Mouse (Mus musculus) forebrain, embryonic 14.5 days (tissue): Measurements from ENCODE around the gene 4931428F04Rik. TPM values are rescaled to one million over a fixed set of nuclear protein-coding genes. Genes with fewer than 3 reads are reported as not detected.

Experiments
- ATAC-seq: fragments of 200-750 bp; cut with Nextera tagmentation; 2 replicates; pipeline ENCODE4 v1.8.0; 2017; ENCODE audit warnings: mild to moderate bottlenecking, moderate library complexity
- DNase-seq: peaks from one replicate; pipeline ENCODE4 v3.0.0-alpha.2; 2015; ENCODE audit warnings: low spot score
- H3K27ac ChIP-seq: fragments of 300-500 bp; sonication (generic); 2 replicates; pipeline ENCODE4 v1.5.1; 2014; ENCODE audit warnings: low read depth, mild to moderate bottlenecking, control low read depth, low read length, moderate library complexity
- H3K27me3 ChIP-seq: fragments of 300-500 bp; sonication (generic); replicated peaks from 2 replicates; pipeline ENCODE4 v1.6.1; 2014; ENCODE audit warnings: low read length, control low read depth, mixed read lengths; ENCODE audit not compliant: control insufficient read depth, insufficient read depth
- H3K36me3 ChIP-seq: fragments of 300-500 bp; sonication (generic); 2 replicates; pipeline ENCODE4 v1.6.1; 2014; ENCODE audit warnings: low read length, control low read depth; ENCODE audit not compliant: control insufficient read depth, insufficient read depth
- H3K4me1 ChIP-seq: fragments of 300-500 bp; sonication (generic); 2 replicates; pipeline ENCODE4 v1.6.1; 2014; ENCODE audit warnings: antibody characterized with exemption, low read length, control low read depth; ENCODE audit not compliant: control insufficient read depth, insufficient read depth
- H3K4me2 ChIP-seq: fragments of 300-500 bp; sonication (generic); 2 replicates; pipeline ENCODE4 v1.6.1; 2014; ENCODE audit warnings: mild to moderate bottlenecking, control low read depth, low read length
- H3K4me3 ChIP-seq: fragments of 300-500 bp; sonication (generic); 2 replicates; pipeline ENCODE4 v1.5.1; 2014; ENCODE audit warnings: low read depth, low read length, control low read depth
- H3K9ac ChIP-seq: fragments of 300-500 bp; sonication (generic); 2 replicates; pipeline ENCODE4 v1.6.1; 2014; ENCODE audit warnings: mild to moderate bottlenecking, low read length, control low read depth, moderate library complexity
- H3K9me3 ChIP-seq: fragments of 300-500 bp; sonication (generic); replicated peaks from 2 replicates; pipeline ENCODE4 v1.6.1; 2016; ENCODE audit warnings: low read length, control low read depth, mixed read lengths; ENCODE audit not compliant: control insufficient read depth
- WGBS: fragments of 180-500 bp; shearing (Covaris S2); extraction: QIAGEN DNeasy Blood & Tissue Kit; methylation state at CpG from one replicate; pipeline ENCODE4 v1.1.7; 2014; 5-methylcytosine and 5-hydroxymethylcytosine counted together
- polyA plus RNA-seq: library from polyadenylated mRNA; unstranded; fragments of >200 nt; fragmentation: Nextera tagmentation; extraction: Ambion mirVana; gene quantifications from 2 replicates; pipeline ENCODE4 v1.2.1, GENCODE M21; 2014

Gene 4931428F04Rik
- polyA plus RNA-seq, 1 experiment from 2014 or later = 67.9 TPM

DNA sequence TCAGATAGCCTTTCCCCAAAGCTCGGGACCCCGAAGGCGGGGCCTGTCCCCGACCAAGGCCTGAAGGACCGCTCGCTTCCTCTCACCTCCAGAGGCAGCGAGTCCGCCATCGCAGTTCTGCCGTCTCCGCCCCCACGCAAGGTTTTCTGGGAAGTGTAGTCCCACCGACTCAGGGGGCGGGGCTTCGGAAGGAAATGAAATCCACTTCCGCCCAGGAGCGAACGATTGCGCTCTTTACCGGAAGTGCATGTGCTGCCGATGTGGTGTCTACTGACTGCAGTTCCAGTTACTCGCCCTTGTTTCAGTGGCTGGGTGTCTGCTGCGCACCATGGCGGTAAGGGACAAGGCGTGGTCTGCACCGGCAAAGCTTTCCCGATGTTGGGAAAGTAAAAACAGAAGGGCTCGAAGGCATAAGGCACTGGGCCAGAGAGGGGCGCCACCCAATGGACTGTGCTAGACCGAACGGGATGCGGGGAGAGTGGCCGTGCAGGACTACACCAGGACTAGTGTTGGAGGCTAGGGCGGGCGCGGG is 36.5 kb upstream of the 4931428F04Rik start, which contains the start of the genes Lrrc29 and Tmem208:
Gene Lrrc29, minus strand, starts transcription at position 138 of the 532 bp plus-strand sequence.
Gene Tmem208, plus strand, starts transcription at position 214 of the 532 bp plus-strand sequence.
- peak within 1 kb of the TSS; percentile 73 for H3K9ac ChIP-seq
- ATAC-seq (peak; percentile 94), DNase-seq (peak; percentile 98)
- peaks cover 45% of the 10 kb centered on the region for H3K36me3 ChIP-seq
- H3K4me2 ChIP-seq = peak within 1 kb of the TSS; percentile 91
- H3K4me1 ChIP-seq = peaks cover 16% of the 10 kb centered on the region
- H3K9me3 ChIP-seq = no peaks in the 10 kb centered on the region
- H3K4me3 ChIP-seq = peak within 1 kb of the TSS; percentile 67
- no peaks in the 10 kb centered on the region for H3K27me3 ChIP-seq
- under 1% methylated on average over 36 of the region's 36 CpGs for WGBS
- H3K27ac ChIP-seq = peak within 1 kb of the TSS; percentile 70; the same call in 1 of the 2 replicates

DNA sequence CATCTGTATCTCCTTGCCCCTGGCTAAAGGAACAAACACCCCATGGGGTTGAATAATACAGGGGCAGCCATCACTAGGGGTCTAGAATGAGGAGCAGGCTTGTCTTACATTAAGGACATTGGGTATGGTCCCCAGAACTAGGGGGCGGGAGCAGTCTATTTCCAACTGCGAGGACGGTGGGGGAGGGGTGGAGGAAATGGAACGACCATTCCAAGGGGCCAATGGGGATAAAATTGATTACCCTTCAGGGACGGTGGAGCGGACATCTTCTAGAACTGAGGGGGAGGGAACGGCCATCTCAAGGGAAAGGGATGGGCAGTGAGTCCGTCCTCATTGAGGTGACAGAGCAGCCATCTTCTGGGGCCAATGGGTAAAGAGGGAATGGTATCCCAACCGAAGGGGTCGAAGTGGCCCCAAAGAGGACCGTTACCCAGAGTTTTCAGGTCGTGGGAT is 36.0 kb upstream of the 4931428F04Rik start:
- Histone ChIP-seq H3K27me3 (no peaks in the 10 kb centered on the region), H3K9ac (peak overlapping the region; percentile 73), H3K4me2 (peak overlapping the region; percentile 71), H3K27ac (peak overlapping the region; percentile 17; the same call in 1 of the 2 replicates), H3K9me3 (no peaks in the 10 kb centered on the region), H3K4me3 (peak overlapping the region; percentile 67), H3K36me3 (peaks cover 39% of the 10 kb centered on the region), H3K4me1 (peaks cover 16% of the 10 kb centered on the region)
- WGBS = 0% methylated on average over 12 of the region's 12 CpGs
- DNase-seq (peak; percentile 17), ATAC-seq (peak; percentile 38)

DNA sequence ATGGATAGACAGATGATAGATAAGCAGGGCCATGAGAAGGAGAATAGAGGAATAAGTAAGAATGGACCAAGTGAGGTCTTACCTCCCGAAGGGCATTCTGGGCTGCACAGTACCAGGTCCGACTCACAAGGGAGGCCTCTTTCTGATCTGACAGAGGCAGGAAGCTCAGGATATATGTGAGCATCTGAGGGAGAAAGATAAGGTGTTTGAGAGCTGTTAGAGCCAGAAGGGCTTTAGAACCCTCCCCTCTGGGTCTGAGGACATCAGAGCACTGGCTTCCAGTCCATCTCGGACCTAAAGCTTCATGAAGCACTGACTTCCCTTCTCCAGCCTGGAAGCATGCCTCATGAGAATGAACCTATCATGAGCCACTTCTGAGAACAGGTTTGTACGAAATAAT is 33.5 kb upstream of the 4931428F04Rik start:
- ATAC-seq (no peak), DNase-seq (no peak)

DNA sequence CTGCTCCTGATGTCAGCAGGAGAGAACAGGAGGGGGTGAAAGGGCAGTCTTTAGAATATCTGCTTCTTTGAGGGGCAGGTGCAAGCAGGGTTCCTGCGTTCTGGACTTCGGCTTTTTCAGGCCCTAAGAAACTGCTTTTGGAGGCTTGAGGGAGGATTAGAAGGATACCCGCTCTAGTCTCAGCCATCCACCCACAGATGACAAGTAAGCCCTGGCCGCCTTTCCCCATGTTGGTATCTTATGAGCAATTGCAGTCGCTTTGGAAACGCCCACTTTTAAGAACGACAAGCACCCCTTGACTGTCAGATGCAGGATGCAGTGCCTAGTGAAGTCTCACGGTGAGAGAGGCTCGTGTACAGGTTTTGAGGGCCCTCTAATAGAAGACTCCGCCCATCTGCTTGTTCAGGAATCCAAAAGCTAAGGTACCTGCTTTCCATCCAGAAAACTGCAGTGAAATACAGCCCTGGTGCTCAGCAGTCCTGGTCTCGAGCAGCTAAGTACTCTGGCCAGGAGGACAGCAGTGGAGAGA is 29.1 kb upstream of the 4931428F04Rik start:
- Histone ChIP-seq H3K36me3 (peaks cover 59% of the 10 kb centered on the region), H3K27me3 (no peaks in the 10 kb centered on the region), H3K4me2 (no peak overlapping the region), H3K4me1 (no peaks in the 10 kb centered on the region), H3K27ac (no peak overlapping the region), H3K4me3 (no peak overlapping the region), H3K9me3 (no peaks in the 10 kb centered on the region), H3K9ac (no peak overlapping the region)
- 85% methylated on average over 11 of the region's 11 CpGs for WGBS
- ATAC-seq = no peak
- DNase-seq = no peak

More for the DNA sequence above, 33.5 kb upstream of the 4931428F04Rik start:
- H3K9me3 ChIP-seq = no peaks in the 10 kb centered on the region
- H3K27me3 ChIP-seq = no peaks in the 10 kb centered on the region
- peaks cover 16% of the 10 kb centered on the region for H3K4me1 ChIP-seq
- no peak overlapping the region for H3K4me3 ChIP-seq
- no peak overlapping the region for H3K27ac ChIP-seq
- H3K4me2 ChIP-seq = no peak overlapping the region
- 92% methylated on average over 4 of the region's 4 CpGs for WGBS
- H3K36me3 ChIP-seq = peaks cover 28% of the 10 kb centered on the region
- no peak overlapping the region for H3K9ac ChIP-seq

DNA sequence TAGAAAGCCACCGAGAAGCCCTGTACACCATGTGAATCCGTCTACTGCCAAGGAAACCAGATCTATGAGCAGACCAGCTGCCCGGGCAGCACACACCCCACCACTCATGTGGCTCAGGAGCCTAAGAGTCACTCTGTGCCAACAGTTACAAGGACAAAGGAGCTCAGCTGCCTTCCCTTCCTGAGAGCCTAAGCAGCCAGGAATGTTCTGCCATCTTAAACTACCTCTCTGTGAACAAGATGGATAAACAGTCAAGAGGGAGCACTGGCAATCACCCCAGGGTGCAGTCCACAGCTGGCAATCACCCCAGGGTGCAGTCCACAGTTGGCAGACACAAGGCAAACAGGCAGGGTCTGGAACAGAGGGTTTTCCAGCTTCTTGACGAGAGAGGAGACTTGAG is 28.3 kb upstream of the 4931428F04Rik start:
- H3K36me3 ChIP-seq = peaks cover 62% of the 10 kb centered on the region
- no peak for ATAC-seq
- H3K4me3 ChIP-seq = no peak overlapping the region

DNA sequence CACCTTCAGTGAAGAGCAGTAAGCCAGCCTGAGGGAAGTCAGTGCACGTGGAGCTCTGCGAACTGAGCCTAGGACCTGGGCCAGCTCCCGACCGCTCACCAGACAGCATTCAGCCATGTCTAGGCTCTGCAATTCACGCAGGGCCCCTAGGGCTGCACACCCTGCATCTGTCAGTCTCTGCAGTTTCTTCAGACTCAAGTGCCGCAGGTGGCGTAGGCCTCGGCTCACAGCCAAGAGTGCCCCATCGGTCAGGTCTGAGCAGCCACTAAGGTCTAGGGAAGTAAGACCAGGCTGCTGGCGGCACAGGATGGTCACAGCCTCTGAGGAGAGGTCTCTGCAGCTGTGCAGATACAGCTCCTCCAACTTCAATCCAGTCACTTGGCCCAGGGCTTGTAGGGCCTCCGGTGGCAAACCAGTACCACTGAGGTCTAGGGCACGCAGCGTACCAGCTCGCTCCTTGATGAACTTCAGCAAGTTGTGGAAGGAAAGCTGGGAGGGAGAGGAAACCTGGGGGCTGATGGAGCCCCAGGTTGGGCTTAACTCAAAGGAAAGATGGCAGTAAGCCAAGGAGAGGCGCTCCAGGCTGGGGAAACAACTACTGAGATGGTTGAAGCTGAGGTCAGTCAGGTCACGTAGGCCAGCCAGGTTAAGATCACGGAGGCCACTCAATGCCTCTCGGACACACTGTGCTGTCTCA is 25.6 kb upstream of the 4931428F04Rik start:
- 89% methylated on average over 18 of the region's 18 CpGs for WGBS
- Histone ChIP-seq H3K4me2 (no peak overlapping the region), H3K4me3 (no peak overlapping the region), H3K27ac (no peak overlapping the region), H3K9ac (no peak overlapping the region), H3K27me3 (no peaks in the 10 kb centered on the region), H3K4me1 (no peaks in the 10 kb centered on the region), H3K36me3 (peaks cover 71% of the 10 kb centered on the region), H3K9me3 (no peaks in the 10 kb centered on the region)
- DNase-seq = no peak
- no peak for ATAC-seq

More for the DNA sequence above, 28.3 kb upstream of the 4931428F04Rik start:
- no peak for DNase-seq
- WGBS = 94% methylated on average over 4 of the region's 4 CpGs
- H3K4me2 ChIP-seq = no peak overlapping the region
- no peaks in the 10 kb centered on the region for H3K4me1 ChIP-seq
- no peaks in the 10 kb centered on the region for H3K9me3 ChIP-seq
- no peaks in the 10 kb centered on the region for H3K27me3 ChIP-seq
- H3K9ac ChIP-seq = no peak overlapping the region
- no peak overlapping the region for H3K27ac ChIP-seq

DNA sequence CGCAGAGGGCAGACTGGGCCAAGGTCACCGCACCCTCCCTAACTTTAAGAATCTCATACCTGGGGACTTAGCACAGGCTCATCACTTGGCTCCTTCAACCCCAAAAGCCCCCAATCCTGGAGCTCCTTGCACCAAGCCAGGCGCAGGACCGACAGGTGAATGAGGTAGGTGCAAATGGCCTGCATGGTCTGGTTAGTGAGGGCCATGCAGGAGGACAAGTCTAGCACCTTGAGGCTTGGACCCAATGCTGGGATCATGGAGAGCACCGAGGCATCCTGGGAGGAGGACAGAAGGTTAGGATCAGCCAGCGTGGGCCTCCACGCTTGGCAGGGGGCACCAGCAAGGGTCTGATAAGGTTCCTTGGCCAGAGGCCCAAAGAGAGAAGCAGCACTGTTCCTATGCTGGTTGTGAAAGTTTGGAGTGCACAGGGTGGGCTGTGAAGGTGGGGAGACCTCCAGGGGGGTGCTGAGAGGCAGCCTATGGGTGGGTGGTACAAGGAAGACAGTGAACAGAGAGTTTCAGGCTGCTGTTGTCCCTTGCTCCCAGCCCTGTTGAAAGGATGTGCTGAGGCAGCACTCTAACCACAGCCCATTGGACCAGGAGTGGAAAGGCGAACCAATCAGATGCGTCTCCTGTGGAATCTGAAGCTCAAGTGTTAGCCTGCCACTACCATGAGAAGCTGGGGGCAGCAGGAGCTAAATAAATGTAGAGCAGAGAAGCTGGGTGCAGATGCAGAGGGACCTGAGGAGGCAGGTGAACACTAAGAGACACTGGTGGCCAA is 24.1 kb upstream of the 4931428F04Rik start:
- Histone ChIP-seq H3K4me3 (no peak overlapping the region), H3K9ac (no peak overlapping the region), H3K27ac (no peak overlapping the region), H3K27me3 (no peaks in the 10 kb centered on the region), H3K36me3 (peaks cover 72% of the 10 kb centered on the region), H3K9me3 (no peaks in the 10 kb centered on the region), H3K4me2 (no peak overlapping the region), H3K4me1 (no peaks in the 10 kb centered on the region)
- WGBS = 87% methylated on average over 9 of the region's 9 CpGs
- no peak for DNase-seq
- ATAC-seq = no peak

DNA sequence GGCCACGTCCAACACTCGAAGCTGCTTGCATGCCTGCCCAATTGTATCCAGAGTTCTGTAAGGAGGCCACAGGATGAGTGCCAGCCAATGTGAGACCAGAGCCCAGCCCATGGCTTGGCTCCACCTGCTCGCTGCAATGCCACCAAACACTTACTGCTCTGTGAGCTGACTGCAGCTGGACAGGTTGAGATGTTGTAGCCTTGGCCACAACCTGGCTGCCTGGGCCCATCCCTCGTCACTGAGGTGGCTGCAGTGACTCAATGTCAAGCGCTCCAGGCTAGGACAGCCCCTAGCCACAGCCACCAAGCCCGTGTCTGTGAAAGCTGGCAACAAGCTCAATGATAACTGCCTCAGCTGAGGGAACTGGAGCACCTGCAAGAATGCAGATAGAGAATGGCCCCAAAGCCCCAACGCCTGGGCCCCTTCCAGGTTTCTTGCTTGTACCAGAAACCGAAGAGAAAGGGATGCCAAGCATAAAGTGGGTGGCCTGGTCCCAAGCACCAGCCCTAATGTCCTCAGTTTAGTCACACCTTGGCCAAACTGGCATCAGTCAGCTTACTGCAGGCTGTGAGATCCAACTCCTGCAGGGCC is 23.3 kb upstream of the 4931428F04Rik start:
- ATAC-seq (no peak), DNase-seq (no peak)
- no peaks in the 10 kb centered on the region for H3K27me3 ChIP-seq
- peaks cover 74% of the 10 kb centered on the region for H3K36me3 ChIP-seq
- H3K4me1 ChIP-seq = no peaks in the 10 kb centered on the region
- no peak overlapping the region for H3K4me3 ChIP-seq
- no peak overlapping the region for H3K4me2 ChIP-seq
- H3K9ac ChIP-seq = no peak overlapping the region
- 93% methylated on average over 8 of the region's 8 CpGs for WGBS
- no peak overlapping the region for H3K27ac ChIP-seq
- no peaks in the 10 kb centered on the region for H3K9me3 ChIP-seq
